Mouse (Mus musculus) intestine, embryonic 16.5 days (tissue): ENCODE data around the gene Spocd1. TPM values are rescaled to one million over a fixed set of nuclear protein-coding genes. Genes with fewer than 3 reads are reported as not detected.
"Not testable (repeated sequence)": the region's sequence is repeated elsewhere in the genome, so short reads cannot be mapped to it uniquely, and the experiment has no call there.

ENCODE experiments used
- ATAC-seq: fragments of 200-750 bp; cut with Nextera tagmentation; 2 replicates; pipeline ENCODE4 v1.8.0; 2017; ENCODE audit warnings: moderate TSS enrichment, moderate library complexity
- H3K27ac ChIP-seq: fragments of 300-500 bp; sonication (generic); 2 replicates; pipeline ENCODE4 v1.5.1; 2014; ENCODE audit warnings: mild to moderate bottlenecking, low read length
- H3K27me3 ChIP-seq: fragments of 300-500 bp; sonication (generic); replicated peaks from 2 replicates; pipeline ENCODE4 v1.6.1; 2014; ENCODE audit warnings: low read length, control low read depth, mixed read lengths; ENCODE audit not compliant: control insufficient read depth, insufficient read depth
- H3K36me3 ChIP-seq: fragments of 300-500 bp; sonication (generic); 2 replicates; pipeline ENCODE4 v1.6.1; 2014; ENCODE audit warnings: low read length, control low read depth; ENCODE audit not compliant: control insufficient read depth, insufficient read depth
- H3K4me1 ChIP-seq: fragments of 300-500 bp; sonication (generic); 2 replicates; pipeline ENCODE4 v1.6.1; 2014; ENCODE audit warnings: low read length, control low read depth, mixed read lengths; ENCODE audit not compliant: control insufficient read depth, insufficient read depth
- H3K4me2 ChIP-seq: fragments of 300-500 bp; sonication (generic); 2 replicates; pipeline ENCODE4 v1.6.1; 2014; ENCODE audit warnings: low read depth, low read length, control low read depth
- H3K4me3 ChIP-seq: fragments of 300-500 bp; sonication (generic); 2 replicates; pipeline ENCODE4 v1.5.1; 2014; ENCODE audit warnings: mild to moderate bottlenecking, low read length
- H3K9ac ChIP-seq: fragments of 300-500 bp; sonication (generic); 2 replicates; pipeline ENCODE4 v1.6.1; 2014; ENCODE audit warnings: low read depth, low read length
- H3K9me3 ChIP-seq: fragments of 300-500 bp; sonication (generic); 2 replicates; pipeline ENCODE4 v1.6.1; 2016; ENCODE audit warnings: low read length, control low read depth; ENCODE audit not compliant: control insufficient read depth
- WGBS: fragments of 180-500 bp; shearing (Covaris S2); extraction: QIAGEN DNeasy Blood & Tissue Kit; methylation state at CpG from one replicate; pipeline ENCODE4 v1.1.7; 2014; 5-methylcytosine and 5-hydroxymethylcytosine counted together
- polyA plus RNA-seq: library from polyadenylated mRNA; unstranded; fragments of >200 nt; fragmentation: Nextera tagmentation; extraction: Ambion mirVana; gene quantifications from 2 replicates; pipeline ENCODE4 v1.2.1, GENCODE M21; 2015

Gene Spocd1
- 0.04 TPM in 1 of 2 replicates, not detected in the other for polyA plus RNA-seq

DNA sequence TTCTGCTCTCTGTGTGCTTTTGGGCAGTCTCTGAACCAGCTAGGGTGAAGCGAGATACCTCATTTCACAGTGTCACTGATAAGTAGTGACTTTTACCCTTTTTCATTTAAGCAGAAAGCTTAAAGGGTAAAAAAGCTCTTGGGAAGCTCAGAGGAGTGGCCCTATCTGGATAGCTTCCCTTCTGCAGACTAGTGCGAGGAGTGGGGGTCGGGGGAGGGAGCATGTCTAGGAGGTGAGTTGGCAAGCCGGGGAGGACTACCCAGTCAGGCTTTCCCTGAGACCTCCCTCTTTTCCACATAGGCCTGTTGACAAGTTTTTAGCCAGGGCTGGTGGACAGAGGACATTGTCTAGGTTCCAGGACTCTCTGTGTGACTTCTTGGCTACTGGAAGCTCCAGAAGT is at the start of gene Spocd1:
Gene Spocd1 (plus strand): TSS at position 301 of the 400 bp plus-strand sequence.
- H3K4me2 ChIP-seq = peak within 1 kb of the TSS; percentile 48
- no peaks in the 10 kb centered on the region for H3K9me3 ChIP-seq
- H3K4me3 ChIP-seq = peak within 1 kb of the TSS; percentile 22; the same call in 1 of the 2 replicates
- H3K27me3 ChIP-seq = no peaks in the 10 kb centered on the region
- 0 out of 2 replicates have a peak within 1 kb of the TSS, but pooled peaks have one; percentile 27 for H3K9ac ChIP-seq
- no peak for ATAC-seq
- 52% methylated on average over 4 of the region's 4 CpGs for WGBS
- H3K4me1 ChIP-seq = no peaks in the 10 kb centered on the region
- no peak within 1 kb of the TSS for H3K27ac ChIP-seq
- no peaks in the 10 kb centered on the region for H3K36me3 ChIP-seq

- no peak overlapping the region for H3K4me2 ChIP-seq
- H3K27ac ChIP-seq = no peak overlapping the region
- H3K27me3 ChIP-seq = no peaks in the 10 kb centered on the region
- no peak overlapping the region for H3K9ac ChIP-seq
- ATAC-seq = no peak
- H3K4me3 ChIP-seq = no peak overlapping the region
- H3K4me1 ChIP-seq = peaks cover 34% of the 10 kb centered on the region
- H3K36me3 ChIP-seq = no peaks in the 10 kb centered on the region
- 71% methylated on average over 7 of the region's 7 CpGs for WGBS
- H3K9me3 ChIP-seq = no peaks in the 10 kb centered on the region
Observed at GRCm38 (mm10) chr4:129880615-129881014, 48.4 kb upstream of the Spocd1 start.

- Histone ChIP-seq H3K9me3 (no peaks in the 10 kb centered on the region), H3K4me2 (peak overlapping the region; percentile 26; the same call in 1 of the 2 replicates), H3K9ac (peak overlapping the region; percentile 14; the same call in 1 of the 2 replicates), H3K4me3 (no peak overlapping the region), H3K4me1 (peaks cover 33% of the 10 kb centered on the region), H3K27ac (peak overlapping the region; percentile 83), H3K27me3 (no peaks in the 10 kb centered on the region), H3K36me3 (no peaks in the 10 kb centered on the region)
- ATAC-seq = no peak
- WGBS = 20% methylated on average over 3 of the region's 3 CpGs
Observed at GRCm38 (mm10) chr4:129881661-129882060, 47.4 kb upstream of the Spocd1 start.

GRCm38 (mm10) chr4:129882555-129883293 is 46.3 kb upstream of the Spocd1 start:
- no peak overlapping the region; the same call in 1 of the 2 replicates for H3K4me3 ChIP-seq
- peak overlapping the region; percentile 83 for H3K27ac ChIP-seq
- no peaks in the 10 kb centered on the region for H3K27me3 ChIP-seq
- WGBS = 27% methylated on average over 11 of the region's 11 CpGs
- peaks cover 26% of the 10 kb centered on the region for H3K4me1 ChIP-seq
- H3K9me3 ChIP-seq = no peaks in the 10 kb centered on the region
- no peaks in the 10 kb centered on the region for H3K36me3 ChIP-seq
- H3K9ac ChIP-seq = peak overlapping the region; percentile 45; the same call in 1 of the 2 replicates
- H3K4me2 ChIP-seq = peak overlapping the region; percentile 26
- ATAC-seq = peak; percentile 39; the same call in 1 of the 2 replicates

DNA sequence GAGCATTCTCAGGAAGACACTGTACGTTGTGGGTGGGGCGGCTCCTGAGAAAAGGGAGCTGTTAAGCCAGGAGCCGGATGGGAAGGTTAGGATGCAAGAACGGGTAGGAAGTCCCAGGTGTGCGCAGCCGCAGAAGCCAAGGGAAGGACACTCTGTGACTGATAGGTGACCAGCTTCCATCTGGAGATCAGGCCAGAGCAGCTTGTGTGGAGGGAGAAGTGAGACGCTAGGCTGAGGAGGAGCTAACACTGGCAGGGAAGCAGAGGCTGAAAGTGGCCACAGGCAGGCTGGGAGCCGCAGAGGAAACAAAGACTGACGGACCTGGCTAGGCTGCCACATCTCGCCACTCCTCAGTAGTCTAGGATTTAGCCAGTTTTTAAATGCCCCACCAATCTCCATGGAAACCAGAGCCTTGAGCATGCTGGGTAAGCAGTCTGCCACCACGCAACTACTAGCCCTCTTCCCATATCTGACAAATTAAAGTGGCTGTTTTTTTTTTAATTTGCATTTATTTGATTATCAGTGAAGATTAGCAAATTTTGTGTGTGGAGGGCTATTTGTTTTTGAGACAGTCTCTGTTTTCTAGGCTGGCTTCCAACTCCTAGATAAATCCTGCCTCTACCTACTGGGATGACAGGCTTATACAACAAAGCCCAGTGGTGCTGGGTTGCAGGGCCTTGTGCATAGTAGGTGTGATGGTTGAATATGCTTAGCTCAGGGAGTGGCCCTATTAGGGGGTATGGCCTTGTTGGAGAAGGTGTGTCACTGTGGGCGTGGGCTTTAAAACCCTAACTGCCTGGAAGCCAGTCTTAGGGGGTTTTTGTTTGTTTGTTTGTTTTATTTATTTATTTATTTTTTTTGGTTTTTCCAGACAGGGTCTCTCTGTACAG is 44.8 kb upstream of the Spocd1 start:
- Histone ChIP-seq H3K4me2 (no peak overlapping the region), H3K4me1 (peaks cover 23% of the 10 kb centered on the region), H3K9ac (no peak overlapping the region), H3K4me3 (no peak overlapping the region), H3K9me3 (no peaks in the 10 kb centered on the region), H3K27ac (no peak overlapping the region), H3K36me3 (no peaks in the 10 kb centered on the region), H3K27me3 (no peaks in the 10 kb centered on the region)
- ATAC-seq = no peak
- WGBS = 79% methylated on average over 12 of the region's 12 CpGs

DNA sequence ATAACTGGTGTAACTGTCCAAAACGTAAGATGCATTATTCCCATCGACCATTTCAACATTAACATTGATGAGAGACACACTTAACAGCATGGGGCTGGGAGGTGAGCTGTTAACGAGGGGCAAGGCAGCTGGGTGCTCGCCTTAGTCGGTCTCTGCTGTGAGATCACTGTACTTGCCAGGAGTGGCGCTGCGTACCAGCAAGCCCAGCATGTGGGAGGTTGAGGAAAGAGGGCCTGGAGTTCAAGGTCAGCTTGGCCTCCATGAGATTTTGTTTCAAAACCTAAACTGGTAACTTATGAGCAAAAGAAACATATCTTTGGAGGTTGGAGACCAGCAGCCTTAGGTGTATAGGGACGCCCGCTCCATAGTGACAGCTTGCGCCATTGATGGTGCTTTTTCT is 39.4 kb upstream of the Spocd1 start:
- 79% methylated on average over 10 of the region's 10 CpGs for WGBS
- Histone ChIP-seq H3K36me3 (no peaks in the 10 kb centered on the region), H3K4me2 (no peak overlapping the region), H3K9me3 (no peaks in the 10 kb centered on the region), H3K9ac (no peak overlapping the region), H3K27me3 (no peaks in the 10 kb centered on the region), H3K27ac (no peak overlapping the region), H3K4me3 (no peak overlapping the region), H3K4me1 (no peaks in the 10 kb centered on the region)
- ATAC-seq = no peak

GRCm38 (mm10) chr4:129890094-129890493 is 39.0 kb upstream of the Spocd1 start:
- Histone ChIP-seq H3K4me1 (no peaks in the 10 kb centered on the region), H3K9ac (no peak overlapping the region), H3K36me3 (no peaks in the 10 kb centered on the region), H3K27ac (no peak overlapping the region), H3K27me3 (no peaks in the 10 kb centered on the region), H3K4me3 (no peak overlapping the region), H3K4me2 (no peak overlapping the region), H3K9me3 (no peaks in the 10 kb centered on the region)
- WGBS = 72% methylated on average over 7 of the region's 7 CpGs
- ATAC-seq = no peak

GRCm38 (mm10) chr4:129894861-129895260 is 34.2 kb upstream of the Spocd1 start:
- no peak overlapping the region for H3K27ac ChIP-seq
- ATAC-seq = no peak
- H3K4me3 ChIP-seq = no peak overlapping the region
- 0 out of 2 replicates have a peak, but pooled peaks cover 2% of the 10 kb centered on the region for H3K4me1 ChIP-seq
- no peaks in the 10 kb centered on the region for H3K9me3 ChIP-seq
- no peak overlapping the region for H3K9ac ChIP-seq
- no peaks in the 10 kb centered on the region for H3K36me3 ChIP-seq
- H3K4me2 ChIP-seq = no peak overlapping the region
- no peaks in the 10 kb centered on the region for H3K27me3 ChIP-seq
- 92% methylated on average over 3 of the region's 3 CpGs for WGBS

- not testable (repeated sequence) for H3K9me3 ChIP-seq, H3K4me3 ChIP-seq, H3K27ac ChIP-seq, H3K9ac ChIP-seq, H3K4me1 ChIP-seq, H3K4me2 ChIP-seq, H3K36me3 ChIP-seq, ATAC-seq, H3K27me3 ChIP-seq
- 93% methylated on average over 18 of the region's 18 CpGs for WGBS
Observed at GRCm38 (mm10) chr4:129898815-129899214, 30.2 kb upstream of the Spocd1 start.
